Mouse (Mus musculus): ENCODE measurements around the gene Rbms3. TPM values are rescaled to one million over a fixed set of nuclear protein-coding genes. Genes with fewer than 3 reads are reported as not detected.
A peak's percentile ranks its signal among the peaks of the same experiment; 100 is the strongest.

Gene Rbms3
- total RNA-seq, 1 experiment, result 2.2 TPM

GRCm38 (mm10) chr9:116976575-116977408, 652.9 kb downstream of the Rbms3 start:
- DNase-seq (ENCODE audit: low read depth, low spot score), result peak; percentile 34
- TF ChIP-seq ZNF384 (IDR thresholded peaks at IDR 0.05; ENCODE audit: low read depth, low read length), result no peak
- no peak for TF ChIP-seq HCFC1 (IDR thresholded peaks at IDR 0.05; ENCODE audit: borderline replicate concordance, insufficient read depth, low read length)
- TF ChIP-seq ZC3H11A (IDR thresholded peaks at IDR 0.05; ENCODE audit: borderline replicate concordance, low read depth, low read length), result no peak
- no peak for TF ChIP-seq CHD2 (IDR thresholded peaks at IDR 0.05; ENCODE audit: low read depth, low read length)
- TF ChIP-seq MAFK (IDR thresholded peaks at IDR 0.05; ENCODE audit: insufficient read depth, low read depth, low read length), result no peak
- H3K9ac ChIP-seq (ENCODE audit: insufficient read depth, low read depth, low read length, poor library complexity, severe bottlenecking), result no peak overlapping the region
- no peak overlapping the region for H3K4me3 ChIP-seq (ENCODE audit: insufficient read depth in 1 of 2, low read depth in 1 of 2, low read length in 2 of 2, poor library complexity in 1 of 2, severe bottlenecking in 1 of 2)
- no peaks in the 10 kb centered on the region for H3K9me3 ChIP-seq (ENCODE audit: control insufficient read depth, insufficient read depth, low read depth, low read length)
- in situ Hi-C loops (cut with MboI; ENCODE audit: low sequenced_read_pairs in 2 of 2, unreplicated experiment in 2 of 2), result no loop called here
- no peaks in the 10 kb centered on the region for H3K4me1 ChIP-seq (ENCODE audit: control insufficient read depth in 2 of 2, insufficient read depth in 2 of 2, low read length in 2 of 2, poor library complexity in 1 of 2)
- no peak overlapping the region for H3K27ac ChIP-seq (ENCODE audit: insufficient read depth, low read depth, low read length, poor library complexity, severe bottlenecking)
- H3K36me3 ChIP-seq (ENCODE audit: control insufficient read depth, insufficient read depth, low read length, poor library complexity, severe bottlenecking), result no peaks in the 10 kb centered on the region

- H3K4me3 ChIP-seq (ENCODE audit: insufficient read depth in 1 of 2, low read depth in 1 of 2, low read length in 2 of 2, poor library complexity in 1 of 2, severe bottlenecking in 1 of 2), result no peak overlapping the region
- TF ChIP-seq ZC3H11A (IDR thresholded peaks at IDR 0.05; ENCODE audit: borderline replicate concordance, low read depth, low read length), result no peak
- no peak for TF ChIP-seq ZNF384 (IDR thresholded peaks at IDR 0.05; ENCODE audit: low read depth, low read length)
- TF ChIP-seq CHD2 (IDR thresholded peaks at IDR 0.05; ENCODE audit: low read depth, low read length), result no peak
- no peak for TF ChIP-seq MAFK (IDR thresholded peaks at IDR 0.05; ENCODE audit: insufficient read depth, low read depth, low read length)
- no peak for TF ChIP-seq HCFC1 (IDR thresholded peaks at IDR 0.05; ENCODE audit: borderline replicate concordance, insufficient read depth, low read length)
- no peak overlapping the region for H3K9ac ChIP-seq (ENCODE audit: insufficient read depth, low read depth, low read length, poor library complexity, severe bottlenecking)
- in situ Hi-C loops (cut with MboI; ENCODE audit: low sequenced_read_pairs in 2 of 2, unreplicated experiment in 2 of 2), result no loop called here
- H3K27ac ChIP-seq (ENCODE audit: insufficient read depth, low read depth, low read length, poor library complexity, severe bottlenecking), result no peak overlapping the region
- no peaks in the 10 kb centered on the region for H3K36me3 ChIP-seq (ENCODE audit: control insufficient read depth, insufficient read depth, low read length, poor library complexity, severe bottlenecking)
- H3K4me1 ChIP-seq (ENCODE audit: control insufficient read depth in 2 of 2, insufficient read depth in 2 of 2, low read length in 2 of 2, poor library complexity in 1 of 2), result no peaks in the 10 kb centered on the region
- DNase-seq (ENCODE audit: low read depth, low spot score), result no peak
- no peaks in the 10 kb centered on the region for H3K9me3 ChIP-seq (ENCODE audit: control insufficient read depth, insufficient read depth, low read depth, low read length)
Observed at GRCm38 (mm10) chr9:116975269-116975668, 654.4 kb downstream of the Rbms3 start.

- H3K4me1 ChIP-seq (ENCODE audit: control insufficient read depth in 2 of 2, insufficient read depth in 2 of 2, low read length in 2 of 2, poor library complexity in 1 of 2), result no peaks in the 10 kb centered on the region
- no peak for DNase-seq (ENCODE audit: low read depth, low spot score)
- no peak overlapping the region for H3K27ac ChIP-seq (ENCODE audit: insufficient read depth, low read depth, low read length, poor library complexity, severe bottlenecking)
Observed at GRCm38 (mm10) chr9:116974134-116974533, 655.6 kb downstream of the Rbms3 start.

GRCm38 (mm10) chr9:116973594-116973993, 656.1 kb downstream of the Rbms3 start:
- no peak overlapping the region for H3K9ac ChIP-seq (ENCODE audit: insufficient read depth, low read depth, low read length, poor library complexity, severe bottlenecking)
- H3K9me3 ChIP-seq (ENCODE audit: control insufficient read depth, insufficient read depth, low read depth, low read length), result no peaks in the 10 kb centered on the region
- no peaks in the 10 kb centered on the region for H3K4me1 ChIP-seq (ENCODE audit: control insufficient read depth in 2 of 2, insufficient read depth in 2 of 2, low read length in 2 of 2, poor library complexity in 1 of 2)
- no peak for DNase-seq (ENCODE audit: low read depth, low spot score)
- H3K27ac ChIP-seq (ENCODE audit: insufficient read depth, low read depth, low read length, poor library complexity, severe bottlenecking), result no peak overlapping the region
- TF ChIP-seq MAFK (IDR thresholded peaks at IDR 0.05; ENCODE audit: insufficient read depth, low read depth, low read length), result no peak
- no peak for TF ChIP-seq ZC3H11A (IDR thresholded peaks at IDR 0.05; ENCODE audit: borderline replicate concordance, low read depth, low read length)
- TF ChIP-seq HCFC1 (IDR thresholded peaks at IDR 0.05; ENCODE audit: borderline replicate concordance, insufficient read depth, low read length), result no peak
- no peak for TF ChIP-seq CHD2 (IDR thresholded peaks at IDR 0.05; ENCODE audit: low read depth, low read length)
- no peak for TF ChIP-seq ZNF384 (IDR thresholded peaks at IDR 0.05; ENCODE audit: low read depth, low read length)
- H3K36me3 ChIP-seq (ENCODE audit: control insufficient read depth, insufficient read depth, low read length, poor library complexity, severe bottlenecking), result no peaks in the 10 kb centered on the region
- H3K4me3 ChIP-seq (ENCODE audit: insufficient read depth in 1 of 2, low read depth in 1 of 2, low read length in 2 of 2, poor library complexity in 1 of 2, severe bottlenecking in 1 of 2), result no peak overlapping the region
- in situ Hi-C loops (cut with MboI; ENCODE audit: low sequenced_read_pairs in 2 of 2, unreplicated experiment in 2 of 2), result no loop called here

More at GRCm38 (mm10) chr9:116974134-116974533, 655.6 kb downstream of the Rbms3 start:
- in situ Hi-C loops (cut with MboI; ENCODE audit: low sequenced_read_pairs in 2 of 2, unreplicated experiment in 2 of 2), result no loop called here
- Histone ChIP-seq H3K4me3 (ENCODE audit: insufficient read depth in 1 of 2, low read depth in 1 of 2, low read length in 2 of 2, poor library complexity in 1 of 2, severe bottlenecking in 1 of 2) (no peak overlapping the region), H3K9me3 (ENCODE audit: control insufficient read depth, insufficient read depth, low read depth, low read length) (no peaks in the 10 kb centered on the region), H3K9ac (ENCODE audit: insufficient read depth, low read depth, low read length, poor library complexity, severe bottlenecking) (no peak overlapping the region), H3K36me3 (ENCODE audit: control insufficient read depth, insufficient read depth, low read length, poor library complexity, severe bottlenecking) (no peaks in the 10 kb centered on the region)
- no peak for TF ChIP-seq MAFK (IDR thresholded peaks at IDR 0.05; ENCODE audit: insufficient read depth, low read depth, low read length)
- TF ChIP-seq ZNF384 (IDR thresholded peaks at IDR 0.05; ENCODE audit: low read depth, low read length), result no peak
- no peak for TF ChIP-seq ZC3H11A (IDR thresholded peaks at IDR 0.05; ENCODE audit: borderline replicate concordance, low read depth, low read length)
- no peak for TF ChIP-seq HCFC1 (IDR thresholded peaks at IDR 0.05; ENCODE audit: borderline replicate concordance, insufficient read depth, low read length)
- no peak for TF ChIP-seq CHD2 (IDR thresholded peaks at IDR 0.05; ENCODE audit: low read depth, low read length)

Measured in ES-E14 (cell line).